Mouse (Mus musculus): ENCODE measurements at regions not wholly inside any gene's neighbourhood (a gene's known extent, or its start where the extent isn't known, plus 50 kb on each side); places are given as distances from the start of the nearest gene placed in this dataset.

GRCm38 (mm10) chr1:137863506-137863905 lies 312.0 kb downstream of the Ptprc start:
- WGBS (ENCODE audit: missing documents) = 92% methylated on average over 7 of the region's 7 CpGs
- no peak overlapping the region for H3K4me3 ChIP-seq (ENCODE audit: inconsistent target)
- H3K36me3 ChIP-seq (ENCODE audit: inconsistent target) = no peaks in the 10 kb centered on the region
- H3K79me2 ChIP-seq (ENCODE audit: inconsistent target) = no peaks in the 10 kb centered on the region
- no peak overlapping the region for H3K27ac ChIP-seq

- peak overlapping the region; percentile 70 for H3K27ac ChIP-seq
- H3K4me3 ChIP-seq (ENCODE audit: inconsistent target) = no peak overlapping the region
- WGBS (ENCODE audit: missing documents) = 0% methylated on average over 2 of the region's 2 CpGs
- H3K36me3 ChIP-seq (ENCODE audit: inconsistent target) = no peaks in the 10 kb centered on the region
- no peaks in the 10 kb centered on the region for H3K79me2 ChIP-seq (ENCODE audit: inconsistent target)
Observed at GRCm38 (mm10) chr1:137852262-137852661, 323.2 kb downstream of the Ptprc start.

DNA sequence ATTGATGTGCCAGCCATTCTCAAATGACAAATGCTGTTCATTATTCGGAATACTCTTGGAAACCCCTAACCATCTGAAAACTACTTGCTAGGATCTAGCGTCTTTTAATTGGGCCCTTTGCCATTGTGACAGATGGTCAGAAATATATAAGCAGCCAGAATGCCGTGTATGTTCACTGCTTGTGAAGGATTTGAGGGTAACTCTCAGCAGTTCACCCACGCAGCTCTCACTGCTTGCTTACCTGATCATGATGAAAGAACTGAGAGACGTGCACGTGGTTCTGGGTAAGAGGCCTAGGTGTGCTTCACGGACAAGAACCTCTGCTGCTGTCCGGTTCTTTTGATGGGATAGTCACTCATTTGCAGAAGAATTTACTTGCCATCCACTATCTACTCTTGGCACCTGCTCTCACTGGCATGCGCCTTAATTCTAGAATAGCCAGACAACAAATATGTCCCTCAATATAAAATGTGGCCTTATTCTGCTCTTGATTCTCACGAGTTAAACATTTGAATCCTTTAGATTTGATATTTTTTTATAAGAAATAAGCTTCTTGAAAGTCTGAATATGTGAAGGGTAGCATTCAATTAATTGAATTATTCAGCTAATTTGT lies 328.1 kb downstream of the Ptprc start:
- Histone ChIP-seq H3K4me3 (ENCODE audit: inconsistent target) (no peak overlapping the region), H3K79me2 (ENCODE audit: inconsistent target) (no peaks in the 10 kb centered on the region), H3K36me3 (ENCODE audit: inconsistent target) (no peaks in the 10 kb centered on the region), H3K27ac (no peak overlapping the region)
- 96% methylated on average over 10 of the region's 10 CpGs for WGBS (ENCODE audit: missing documents)

- no peak overlapping the region for H3K4me3 ChIP-seq (ENCODE audit: inconsistent target)
- no peak overlapping the region for H3K27ac ChIP-seq
- no peaks in the 10 kb centered on the region for H3K79me2 ChIP-seq (ENCODE audit: inconsistent target)
- H3K36me3 ChIP-seq (ENCODE audit: inconsistent target) = no peaks in the 10 kb centered on the region
- WGBS (ENCODE audit: missing documents) = 92% methylated on average over 1 of the region's 1 CpGs
Observed at GRCm38 (mm10) chr1:137846857-137847256, 328.7 kb downstream of the Ptprc start.

DNA sequence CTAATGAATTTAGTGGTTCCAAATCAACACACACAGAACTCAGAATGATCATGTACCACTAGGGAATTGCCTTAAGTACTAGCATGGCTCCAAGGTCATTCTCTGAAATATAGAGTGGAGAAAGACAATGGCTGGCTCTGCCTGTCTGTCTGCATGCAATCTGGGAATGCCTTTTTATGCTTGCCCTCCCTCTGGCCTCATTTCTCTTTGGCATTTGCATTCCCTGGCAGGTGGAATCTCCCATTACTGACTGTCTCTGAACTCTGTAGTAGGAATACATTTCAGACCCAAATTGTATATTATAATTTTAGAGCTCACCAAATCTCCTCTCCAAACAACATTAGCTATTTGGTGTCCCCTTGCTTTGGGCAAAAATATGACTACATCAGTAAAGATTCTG lies 335.0 kb downstream of the Ptprc start:
- Histone ChIP-seq H3K36me3 (ENCODE audit: inconsistent target) (no peaks in the 10 kb centered on the region), H3K79me2 (ENCODE audit: inconsistent target) (no peaks in the 10 kb centered on the region), H3K27ac (no peak overlapping the region), H3K4me3 (ENCODE audit: inconsistent target) (no peak overlapping the region)

GRCm38 (mm10) chr1:137839703-137840102 lies 335.8 kb downstream of the Ptprc start:
- Histone ChIP-seq H3K36me3 (ENCODE audit: inconsistent target) (no peaks in the 10 kb centered on the region), H3K79me2 (ENCODE audit: inconsistent target) (no peaks in the 10 kb centered on the region), H3K27ac (no peak overlapping the region), H3K4me3 (ENCODE audit: inconsistent target) (no peak overlapping the region)
- 97% methylated on average over 5 of the region's 5 CpGs for WGBS (ENCODE audit: missing documents)

DNA sequence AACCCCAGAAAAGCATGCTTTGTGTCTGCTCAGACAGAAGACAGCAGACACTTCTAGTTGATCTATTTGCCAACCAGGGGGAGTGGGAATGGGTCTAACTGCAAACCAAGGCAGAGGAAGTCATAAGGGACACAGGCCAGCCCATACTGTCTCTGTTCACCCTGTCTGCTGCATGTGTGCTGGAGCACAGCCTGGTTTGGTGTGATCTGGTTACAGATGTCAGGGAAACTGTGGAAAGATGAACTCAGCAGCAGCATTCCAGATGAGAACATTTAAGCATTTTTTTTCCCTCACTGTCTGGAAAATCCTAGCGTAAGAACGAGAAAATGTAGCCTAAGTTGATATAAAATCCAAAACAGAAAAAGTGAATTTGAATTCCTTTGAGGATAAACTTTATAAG lies 336.2 kb downstream of the Ptprc start:
- Histone ChIP-seq H3K4me3 (ENCODE audit: inconsistent target) (no peak overlapping the region), H3K79me2 (ENCODE audit: inconsistent target) (no peaks in the 10 kb centered on the region), H3K36me3 (ENCODE audit: inconsistent target) (no peaks in the 10 kb centered on the region), H3K27ac (no peak overlapping the region)
- 90% methylated on average over 2 of the region's 2 CpGs for WGBS (ENCODE audit: missing documents)

DNA sequence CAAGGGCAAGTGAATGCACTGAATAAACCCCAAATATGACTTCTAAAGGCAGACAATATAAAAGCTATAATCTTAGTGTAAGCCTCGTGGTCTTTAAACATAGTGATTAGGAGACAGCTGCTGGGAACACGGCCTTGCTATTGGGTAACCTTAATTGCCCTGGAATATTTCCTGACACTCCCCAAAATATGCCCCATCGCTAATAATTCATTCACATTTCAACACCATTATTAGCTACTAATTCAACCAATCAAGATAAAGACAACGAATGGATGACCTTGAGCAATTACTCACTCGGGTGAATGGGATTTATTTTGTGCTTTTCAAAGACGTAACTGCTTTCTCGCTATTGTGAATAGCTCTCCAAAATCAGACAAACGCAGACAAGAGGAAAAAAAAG lies 337.2 kb downstream of the Ptprc start:
- H3K36me3 ChIP-seq (ENCODE audit: inconsistent target) = no peaks in the 10 kb centered on the region
- H3K27ac ChIP-seq = no peak overlapping the region
- no peaks in the 10 kb centered on the region for H3K79me2 ChIP-seq (ENCODE audit: inconsistent target)
- H3K4me3 ChIP-seq (ENCODE audit: inconsistent target) = no peak overlapping the region
- 93% methylated on average over 8 of the region's 8 CpGs for WGBS (ENCODE audit: missing documents)

- 73% methylated on average over 3 of the region's 3 CpGs for WGBS (ENCODE audit: missing documents)
- no peaks in the 10 kb centered on the region for H3K79me2 ChIP-seq (ENCODE audit: inconsistent target)
Observed at GRCm38 (mm10) chr1:137833535-137833934, 342.0 kb downstream of the Ptprc start.

GRCm38 (mm10) chr1:137831284-137831683 lies 344.2 kb downstream of the Ptprc start:
- WGBS (ENCODE audit: missing documents) = 27% methylated on average over 4 of the region's 4 CpGs
- no peak overlapping the region for H3K4me3 ChIP-seq (ENCODE audit: inconsistent target)
- no peak overlapping the region for H3K27ac ChIP-seq
- no peaks in the 10 kb centered on the region for H3K79me2 ChIP-seq (ENCODE audit: inconsistent target)
- H3K36me3 ChIP-seq (ENCODE audit: inconsistent target) = no peaks in the 10 kb centered on the region

More at GRCm38 (mm10) chr1:137833535-137833934, 342.0 kb downstream of the Ptprc start:
- no peak overlapping the region for H3K27ac ChIP-seq
- no peaks in the 10 kb centered on the region for H3K36me3 ChIP-seq (ENCODE audit: inconsistent target)
- H3K4me3 ChIP-seq (ENCODE audit: inconsistent target) = no peak overlapping the region

DNA sequence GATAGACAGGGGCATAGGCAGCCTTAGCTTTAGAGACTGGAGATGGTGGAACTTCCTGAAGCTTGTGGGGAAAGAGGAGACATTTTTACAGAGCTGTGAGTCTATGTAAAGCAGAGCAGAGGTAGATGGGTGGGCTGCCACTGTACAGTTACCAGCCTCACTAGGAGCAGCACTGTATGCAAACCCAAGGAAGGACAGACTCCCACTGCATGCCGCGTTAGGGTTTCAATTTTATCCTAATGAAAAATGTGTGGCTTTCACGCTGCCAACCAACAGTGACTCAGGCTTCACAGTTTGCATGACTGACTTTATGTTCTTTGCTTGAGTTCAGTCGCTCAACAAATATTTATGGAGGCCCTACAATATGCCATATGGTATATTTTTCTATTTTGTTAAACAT lies 348.1 kb downstream of the Ptprc start:
- 74% methylated on average over 4 of the region's 4 CpGs for WGBS (ENCODE audit: missing documents)
- no peak overlapping the region for H3K4me3 ChIP-seq (ENCODE audit: inconsistent target)
- H3K79me2 ChIP-seq (ENCODE audit: inconsistent target) = no peaks in the 10 kb centered on the region
- no peaks in the 10 kb centered on the region for H3K36me3 ChIP-seq (ENCODE audit: inconsistent target)
- no peak overlapping the region for H3K27ac ChIP-seq

GRCm38 (mm10) chr1:137815401-137815888 lies 360.1 kb downstream of the Ptprc start:
- WGBS (ENCODE audit: missing documents) = 95% methylated on average over 4 of the region's 4 CpGs
- no peaks in the 10 kb centered on the region for H3K79me2 ChIP-seq (ENCODE audit: inconsistent target)
- no peak overlapping the region for H3K4me3 ChIP-seq (ENCODE audit: inconsistent target)

DNA sequence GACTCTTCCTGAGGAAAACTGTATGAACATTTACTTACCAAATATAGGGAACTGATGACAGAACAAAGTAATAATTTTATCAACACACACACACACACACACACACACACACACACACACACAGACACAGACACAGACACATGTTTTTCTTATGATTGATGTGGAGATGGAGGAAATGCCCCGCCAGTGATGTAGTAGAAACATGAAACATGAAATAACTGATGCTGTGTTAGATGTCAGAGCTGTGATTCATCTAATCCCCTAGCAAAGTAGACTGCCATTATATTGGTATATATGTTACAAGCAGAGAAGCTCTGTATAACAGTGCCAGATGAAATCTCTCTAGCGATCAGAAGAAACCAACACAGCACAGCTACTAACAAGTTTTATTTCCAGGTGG lies 361.0 kb downstream of the Ptprc start:
- H3K27ac ChIP-seq = no peak overlapping the region
- no peaks in the 10 kb centered on the region for H3K79me2 ChIP-seq (ENCODE audit: inconsistent target)
- no peaks in the 10 kb centered on the region for H3K36me3 ChIP-seq (ENCODE audit: inconsistent target)
- no peak overlapping the region for H3K4me3 ChIP-seq (ENCODE audit: inconsistent target)
- WGBS (ENCODE audit: missing documents) = 95% methylated on average over 2 of the region's 2 CpGs

More at GRCm38 (mm10) chr1:137815401-137815888, 360.1 kb downstream of the Ptprc start:
- no peaks in the 10 kb centered on the region for H3K36me3 ChIP-seq (ENCODE audit: inconsistent target)
- H3K27ac ChIP-seq = no peak overlapping the region

- Histone ChIP-seq H3K79me2 (ENCODE audit: inconsistent target) (no peaks in the 10 kb centered on the region), H3K36me3 (ENCODE audit: inconsistent target) (no peaks in the 10 kb centered on the region), H3K27ac (no peak overlapping the region), H3K4me3 (ENCODE audit: inconsistent target) (no peak overlapping the region)
- 100% methylated on average over 1 of the region's 1 CpGs for WGBS (ENCODE audit: missing documents)
Observed at GRCm38 (mm10) chr1:137813716-137814115, 361.8 kb downstream of the Ptprc start.

- WGBS (ENCODE audit: missing documents) = 83% methylated on average over 4 of the region's 4 CpGs
- Histone ChIP-seq H3K36me3 (ENCODE audit: inconsistent target) (no peaks in the 10 kb centered on the region), H3K27ac (no peak overlapping the region)
Observed at GRCm38 (mm10) chr1:137811981-137812380, 363.5 kb downstream of the Ptprc start.

DNA sequence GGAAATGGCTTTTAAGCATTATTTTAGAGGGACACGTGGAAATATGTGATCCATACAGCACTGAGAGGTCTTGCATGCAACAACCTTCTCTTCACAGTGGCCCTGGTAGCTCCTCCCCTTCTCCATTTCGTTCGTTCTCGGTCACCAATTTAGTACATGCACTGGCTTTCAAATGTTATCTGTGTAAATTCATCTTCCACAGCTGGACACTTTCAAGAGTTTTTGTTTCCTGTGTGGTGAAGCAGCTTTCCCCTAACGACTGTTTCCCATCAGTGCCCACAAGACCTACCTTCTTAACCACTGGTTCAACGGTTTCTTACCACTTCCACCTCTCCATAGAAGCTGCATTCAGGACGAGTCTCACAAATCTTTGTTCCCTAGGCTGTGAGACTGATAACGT lies 368.8 kb downstream of the Ptprc start:
- Histone ChIP-seq H3K27ac (no peak overlapping the region), H3K79me2 (ENCODE audit: inconsistent target) (no peaks in the 10 kb centered on the region), H3K36me3 (ENCODE audit: inconsistent target) (no peaks in the 10 kb centered on the region), H3K4me3 (ENCODE audit: inconsistent target) (no peak overlapping the region; the same call in 1 of the 2 replicates)
- 5% methylated on average over 8 of the region's 8 CpGs for WGBS (ENCODE audit: missing documents)

More at GRCm38 (mm10) chr1:137811981-137812380, 363.5 kb downstream of the Ptprc start:
- H3K4me3 ChIP-seq (ENCODE audit: inconsistent target) = no peak overlapping the region
- no peaks in the 10 kb centered on the region for H3K79me2 ChIP-seq (ENCODE audit: inconsistent target)
